Mouse (Mus musculus) kidney, postnatal 10 days (tissue): ENCODE results near the gene Ksr1.

ENCODE experiments used
- DNase-seq: peaks from one replicate; pipeline ENCODE4 v3.0.0; 2021; ENCODE audit warnings: mixed read lengths

Ksr1 gene

DNA sequence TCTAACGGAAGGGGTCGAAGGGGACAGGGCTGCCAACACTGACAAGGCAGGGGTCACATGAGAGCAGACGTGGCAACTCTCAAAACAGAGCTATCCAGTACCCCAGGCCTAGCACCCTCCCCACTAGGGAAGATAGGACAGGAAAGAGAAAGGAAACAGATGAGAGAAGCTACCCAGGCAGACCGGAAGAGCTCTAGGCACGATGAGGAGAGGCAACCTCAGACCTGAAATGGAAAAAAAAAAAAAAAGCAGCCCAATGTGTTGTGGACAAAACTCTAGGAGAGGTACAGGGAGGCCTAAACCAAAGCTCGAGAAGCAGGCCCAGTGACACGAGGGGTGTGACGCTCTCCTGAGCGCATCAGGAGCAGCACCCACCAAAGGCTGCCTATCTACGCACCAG, 23.7 kb downstream of the Ksr1 start:
- no peak for DNase-seq

DNA sequence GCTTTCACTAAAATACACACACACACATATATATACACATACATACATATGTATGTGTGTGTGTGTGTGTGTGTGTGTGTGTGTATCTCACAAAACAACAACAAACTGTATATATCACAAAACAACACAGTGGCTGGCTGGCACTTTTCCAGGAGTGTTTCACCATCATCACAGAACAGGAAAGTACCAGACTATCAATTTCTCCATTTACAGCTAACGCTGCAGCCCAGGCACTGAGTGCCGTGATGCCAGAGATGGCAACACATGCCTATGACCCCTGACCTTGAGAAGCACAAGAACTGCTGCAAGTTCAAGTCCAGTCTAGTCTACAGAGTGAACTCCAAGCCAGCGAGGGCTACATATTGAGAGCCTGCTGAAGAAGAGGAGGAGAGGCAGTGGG, 26.1 kb downstream of the Ksr1 start:
- DNase-seq, result no peak

DNA sequence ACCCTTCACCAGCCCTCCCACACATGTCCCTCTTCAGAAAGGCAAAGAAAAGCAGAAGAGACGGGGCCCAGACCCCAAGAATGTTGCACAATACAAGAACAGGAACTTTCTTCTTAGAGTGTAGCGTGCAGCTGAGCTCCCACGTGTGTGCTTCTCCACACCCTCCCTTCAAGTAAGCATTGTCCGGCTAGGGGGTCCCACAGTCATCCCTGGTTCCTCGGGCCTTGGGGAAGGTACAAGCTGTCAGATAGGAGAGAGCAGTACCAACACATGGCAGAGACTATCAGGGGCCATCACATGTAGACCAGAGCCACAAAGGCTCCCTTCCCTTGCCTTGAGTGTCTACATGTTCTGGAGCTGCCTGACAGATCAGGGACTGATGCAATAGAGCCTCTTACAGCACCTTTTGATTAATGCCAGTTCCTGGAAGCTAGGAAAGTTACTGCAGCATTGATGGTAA, 27.3 kb downstream of the Ksr1 start:
- no peak for DNase-seq

DNA sequence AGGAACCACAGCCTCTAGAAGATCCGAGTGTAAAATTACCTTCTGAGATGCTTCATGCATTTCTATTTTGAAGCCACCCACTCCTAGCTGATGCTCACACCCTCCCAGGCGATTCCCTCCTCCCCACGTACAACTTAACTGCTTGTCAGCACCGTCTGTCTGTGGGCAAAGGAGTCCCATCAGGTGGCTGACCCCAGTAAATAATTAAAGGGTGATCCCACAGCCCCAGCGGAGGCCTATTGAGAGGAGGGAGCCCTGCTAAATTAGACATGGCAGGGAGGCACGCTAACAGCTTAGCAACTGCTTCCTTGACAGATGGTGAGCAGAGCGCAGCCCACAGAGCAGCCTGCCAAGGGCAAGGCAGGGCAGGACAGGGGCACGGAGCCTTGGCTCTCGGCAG, 29.5 kb downstream of the Ksr1 start:
- DNase-seq, result no peak

DNA sequence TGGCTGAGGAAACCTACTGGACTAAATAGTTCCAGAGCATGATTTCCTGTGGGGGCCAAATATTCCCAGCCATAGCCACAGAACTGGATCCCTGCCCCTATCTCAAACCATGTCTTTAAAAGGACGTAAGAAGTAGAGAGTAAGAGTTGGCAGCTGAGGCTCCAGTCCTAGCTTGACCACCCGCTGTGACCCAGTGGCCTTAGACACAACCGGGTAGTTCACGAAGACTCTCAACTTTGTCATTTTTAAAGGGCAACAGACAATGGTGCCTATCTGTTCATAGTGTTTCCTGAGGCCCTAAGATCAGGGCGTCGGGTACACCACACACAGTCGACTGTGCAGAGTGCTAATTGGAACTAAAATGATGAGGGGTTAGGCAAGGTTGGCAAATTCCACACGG, 30.5 kb downstream of the Ksr1 start:
- DNase-seq, result no peak

DNA sequence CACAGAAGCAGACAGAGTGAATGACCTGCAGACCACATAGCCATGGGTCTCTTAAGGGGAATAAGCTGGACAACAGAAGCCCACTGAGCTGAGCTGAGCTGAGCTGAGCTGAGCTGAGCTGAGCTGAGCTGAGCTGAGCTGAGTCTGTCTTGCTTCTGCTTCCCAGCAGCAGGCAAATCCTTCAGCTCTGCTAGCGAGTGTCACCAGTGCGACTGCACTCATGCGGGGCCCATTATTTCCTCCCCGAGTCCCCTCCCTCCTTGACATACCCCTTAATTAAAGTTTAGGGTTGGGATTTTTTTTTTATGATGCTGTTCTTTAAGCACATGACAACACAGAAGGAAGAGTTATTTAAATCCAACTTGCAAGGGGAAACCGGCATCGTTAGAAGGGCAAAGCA, 32.1 kb downstream of the Ksr1 start:
- DNase-seq, result no peak

DNA sequence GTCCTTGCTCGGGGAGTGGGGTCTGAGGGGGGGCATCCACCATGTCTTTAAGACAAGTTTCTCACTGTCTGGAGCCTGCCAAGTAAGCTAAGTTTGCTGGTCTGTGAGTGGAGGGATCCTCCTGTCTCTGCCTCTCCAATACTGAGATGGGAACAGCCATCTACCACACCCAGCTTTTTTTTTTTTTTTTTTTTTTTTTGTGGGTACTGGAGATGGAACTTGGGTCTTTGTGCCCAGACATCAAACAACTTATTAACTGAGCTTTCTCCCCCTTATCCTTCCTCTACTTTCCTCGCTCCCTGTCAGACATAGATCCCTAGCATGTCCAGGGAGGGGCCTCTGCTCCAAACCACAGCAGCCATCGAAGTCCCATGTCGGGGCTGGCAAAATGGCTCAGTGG, 32.8 kb downstream of the Ksr1 start:
- DNase-seq, result no peak

DNA sequence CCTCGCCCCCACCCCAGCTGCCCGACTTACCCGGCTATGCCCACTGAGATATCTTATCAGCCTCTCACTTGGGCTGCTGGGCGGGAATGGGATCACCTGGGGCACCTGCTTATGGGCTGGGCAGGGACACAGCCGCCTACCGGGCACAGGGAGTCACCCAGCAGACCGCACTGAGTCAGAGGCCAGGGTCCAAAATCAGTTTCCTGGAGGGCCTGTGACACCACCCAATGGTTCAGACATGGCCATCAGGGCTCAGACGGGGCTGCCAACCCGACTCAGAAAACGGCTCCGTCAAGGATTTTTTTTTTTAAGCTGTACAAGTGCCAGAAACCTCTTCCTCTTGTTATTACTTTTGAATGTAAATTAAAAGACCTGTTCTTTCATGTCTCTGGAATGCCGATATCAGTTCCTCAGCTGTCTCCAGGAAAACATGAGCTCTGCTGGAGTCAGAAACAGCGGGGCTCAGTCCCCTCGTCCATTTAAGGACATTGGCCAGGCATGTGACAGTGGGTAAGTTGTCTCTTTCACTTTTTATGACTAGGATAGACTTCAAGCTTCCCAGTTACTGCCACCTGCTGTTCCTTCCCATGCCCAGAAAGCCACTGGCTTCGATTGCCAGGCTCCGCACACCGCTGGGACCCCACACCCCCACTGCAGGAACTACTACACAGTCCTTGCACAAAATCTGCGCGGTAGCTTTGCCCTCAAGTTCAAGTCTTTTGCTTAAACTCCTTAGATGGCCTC, 33.5 kb downstream of the Ksr1 start:
- peak; percentile 43 for DNase-seq

DNA sequence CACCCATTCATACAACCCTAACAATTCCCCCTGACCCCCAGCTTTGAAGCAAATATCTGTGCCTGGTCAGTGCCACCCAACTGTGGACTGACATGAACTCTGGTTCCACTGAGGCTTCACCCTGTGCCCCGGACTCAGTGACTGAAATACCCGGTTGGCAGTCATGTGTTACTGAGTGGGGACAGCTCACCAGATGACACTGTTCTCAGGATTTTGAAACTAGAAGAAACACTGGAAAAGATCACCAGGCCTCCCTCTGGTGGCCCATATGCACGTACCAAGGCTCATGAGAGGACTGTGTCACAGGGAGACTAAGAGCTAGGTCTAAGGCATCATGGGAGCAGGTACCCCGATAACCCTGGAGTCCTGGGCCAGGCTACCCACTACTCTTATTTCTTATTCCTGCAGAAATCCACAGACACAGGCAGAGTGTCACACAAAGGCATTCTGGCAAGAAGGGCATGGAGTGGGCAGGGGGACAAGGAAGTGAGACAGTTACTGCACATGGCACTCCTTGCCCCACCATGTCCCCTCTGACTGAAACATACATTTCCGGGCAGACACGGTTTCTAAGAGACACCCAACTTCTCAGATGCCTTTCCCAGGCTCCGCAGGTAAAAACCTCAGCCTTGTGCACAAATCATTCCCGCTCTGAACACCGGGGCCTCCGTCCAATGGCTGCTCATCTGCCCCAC, 34.2 kb downstream of the Ksr1 start:
- no peak for DNase-seq

DNA sequence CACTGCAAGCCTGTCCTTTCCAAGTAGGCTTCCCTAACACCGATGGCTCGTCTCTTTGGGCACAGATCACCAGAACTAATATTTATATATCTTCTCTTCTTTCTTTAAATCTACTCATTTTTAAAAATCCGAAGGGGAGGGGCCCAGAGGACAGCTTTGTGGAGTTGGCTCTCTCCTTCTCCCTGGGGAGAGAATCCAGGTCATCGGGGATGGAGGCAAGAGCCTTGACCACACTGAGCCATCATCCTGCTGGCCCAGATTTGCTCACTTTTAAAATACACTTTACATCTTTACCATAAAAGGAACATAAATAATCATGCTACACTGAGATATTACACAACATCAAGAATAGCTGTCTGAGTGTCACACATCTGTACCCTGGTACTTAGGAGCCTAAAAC, 35.8 kb downstream of the Ksr1 start:
- DNase-seq, result no peak

DNA sequence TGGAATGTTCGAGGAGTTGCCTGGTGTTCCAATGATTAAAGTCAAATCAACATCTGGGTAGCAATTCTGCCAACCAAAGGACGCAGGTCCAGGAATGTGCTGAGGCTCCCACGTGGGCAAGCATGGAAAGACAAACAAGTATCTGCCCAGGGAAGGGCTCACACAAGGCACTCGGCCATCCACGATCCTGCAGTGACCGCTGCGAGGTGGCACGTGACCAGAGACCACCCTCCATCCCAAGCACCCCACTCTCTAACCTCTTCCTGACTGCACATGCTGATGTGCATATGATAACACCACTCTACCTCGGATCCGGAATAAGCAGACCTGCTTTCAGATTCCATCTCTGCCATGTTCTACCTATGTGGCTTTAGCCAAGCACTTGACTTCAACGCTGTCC, 38.3 kb downstream of the Ksr1 start:
- DNase-seq, result no peak

DNA sequence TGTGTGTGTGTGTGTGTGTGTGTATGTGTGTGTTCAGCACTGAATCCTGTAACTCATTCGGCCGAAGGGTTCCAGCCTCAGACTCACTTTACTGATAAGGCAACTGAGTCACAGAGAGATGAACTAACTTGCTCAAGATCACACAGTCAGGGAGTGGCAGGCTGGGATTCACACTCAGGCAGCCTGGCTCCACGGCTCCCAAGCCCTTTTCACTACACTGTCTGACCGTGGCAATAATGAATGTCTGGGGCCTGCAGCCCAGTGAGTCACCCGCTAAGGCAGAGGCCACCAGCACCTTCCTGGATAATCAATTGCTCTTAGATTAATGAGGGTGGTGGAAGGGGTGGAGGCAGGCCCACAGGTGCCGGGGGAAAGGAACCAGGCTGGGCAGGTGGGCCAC, 41.2 kb downstream of the Ksr1 start:
- DNase-seq, result no peak

DNA sequence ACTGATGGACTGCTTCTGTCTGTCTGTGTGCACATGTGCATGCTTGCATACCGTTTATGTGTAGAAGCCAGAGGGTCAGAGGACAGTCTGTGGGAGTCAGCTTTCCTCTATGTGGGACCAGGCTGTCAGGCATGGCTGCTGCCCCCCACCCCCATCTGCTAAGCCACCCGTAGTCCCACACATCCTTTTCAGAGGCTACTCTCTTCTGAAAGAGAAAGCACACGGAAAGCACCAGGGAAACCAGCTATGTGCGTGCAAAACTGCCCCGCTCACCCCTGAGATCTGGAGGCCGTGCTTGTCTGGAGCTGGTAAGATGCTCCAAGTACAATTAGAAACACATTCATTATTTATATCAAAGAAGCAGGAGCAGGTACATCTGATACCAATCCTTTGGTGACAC, 41.7 kb downstream of the Ksr1 start:
- DNase-seq, result no peak

DNA sequence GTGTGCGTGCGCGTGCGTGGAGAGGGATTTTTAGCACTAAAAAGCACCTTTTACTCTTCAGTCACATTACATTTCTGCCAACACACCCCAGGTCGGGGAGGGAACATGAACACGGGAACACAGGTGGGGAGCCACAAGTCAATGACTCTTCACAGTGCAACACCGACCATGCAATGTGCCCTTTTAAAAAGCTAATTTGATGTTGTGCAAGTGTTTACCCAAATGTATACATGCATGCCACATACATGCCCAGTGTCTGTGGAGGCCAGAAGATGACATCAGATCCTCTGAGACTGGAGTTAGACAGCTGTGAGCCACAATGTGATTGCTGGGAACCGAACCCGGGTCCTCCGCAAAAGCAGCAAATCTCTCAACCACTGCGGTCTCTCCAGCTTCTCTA, 42.1 kb downstream of the Ksr1 start:
- DNase-seq, result no peak

DNA sequence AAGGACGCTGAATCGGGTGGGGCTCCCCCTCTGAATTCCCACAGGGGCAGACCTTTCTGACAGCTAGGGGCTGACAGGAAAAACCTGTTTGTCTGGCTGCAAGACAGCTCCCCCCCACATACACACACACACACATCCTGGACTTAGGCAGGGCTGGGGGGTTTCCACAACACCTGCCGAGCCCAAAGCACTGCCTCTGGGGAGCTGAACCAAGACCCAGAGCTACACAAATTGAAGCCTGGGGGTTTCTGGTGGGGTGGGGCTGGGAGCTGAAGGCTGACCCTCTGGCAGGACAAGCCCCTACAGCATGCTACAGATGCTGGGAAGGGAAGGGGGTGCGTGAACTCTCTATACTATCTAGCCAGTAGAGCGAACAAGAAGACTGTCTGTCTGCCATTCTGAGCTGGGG, 42.7 kb downstream of the Ksr1 start:
- peak; percentile 39 for DNase-seq

DNA sequence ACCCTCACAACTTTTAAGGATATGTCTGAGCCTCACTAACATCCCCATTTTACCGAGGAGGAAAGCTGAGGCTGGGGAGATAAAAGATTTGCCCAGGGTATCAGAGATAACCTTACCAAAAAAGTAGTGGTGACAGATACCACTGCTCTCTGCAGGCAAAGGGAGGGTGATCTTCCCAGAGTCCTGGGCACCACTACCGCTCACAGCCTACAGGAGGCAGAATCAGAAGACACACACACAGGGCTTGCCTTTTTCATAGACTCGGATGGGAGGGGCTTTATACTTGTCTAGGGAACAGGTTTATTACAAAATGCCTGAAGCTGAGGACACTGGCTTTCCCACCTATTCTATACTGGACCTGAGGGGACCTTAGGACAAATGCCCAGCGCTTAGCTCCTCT, 43.9 kb downstream of the Ksr1 start:
- DNase-seq, result no peak

DNA sequence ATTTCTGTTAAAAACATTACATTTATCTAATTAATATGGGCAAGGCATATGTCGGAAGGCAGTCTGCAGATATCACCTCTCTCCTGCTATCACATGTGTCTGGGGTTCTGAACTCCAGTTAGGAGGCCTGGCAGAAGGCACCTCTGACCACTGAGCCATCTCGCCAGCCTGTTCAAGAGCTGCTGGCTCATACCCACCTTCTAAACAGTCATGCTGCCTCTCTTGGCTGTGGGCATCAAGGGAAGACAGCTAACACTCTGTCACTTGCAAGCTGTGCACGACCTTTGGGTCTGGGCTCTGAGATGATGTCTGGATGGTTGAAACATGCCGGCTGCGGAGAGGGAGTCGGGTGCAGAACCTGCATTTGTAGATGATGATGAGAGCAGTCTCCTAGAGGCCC, 44.6 kb downstream of the Ksr1 start:
- DNase-seq, result no peak

DNA sequence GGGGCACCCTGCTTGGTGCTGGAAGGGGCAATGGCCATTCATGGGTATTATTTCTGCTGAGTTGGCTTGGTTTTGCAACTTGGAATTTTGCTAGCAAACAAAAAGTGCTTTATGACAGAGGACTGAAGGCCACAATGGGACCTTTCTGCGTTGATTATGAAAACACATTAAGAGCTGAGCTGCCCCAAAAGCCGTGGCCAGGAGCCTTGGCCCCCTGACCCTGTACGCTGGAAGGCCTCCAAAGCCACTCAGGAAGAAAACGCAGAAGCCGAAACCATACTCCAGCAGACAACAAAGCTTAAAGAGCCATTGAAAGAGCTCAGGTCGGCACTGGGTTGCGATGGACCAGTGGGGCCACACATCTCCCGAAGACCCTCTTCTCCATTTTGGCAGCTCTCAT, 47.2 kb downstream of the Ksr1 start:
- peak; percentile 64 for DNase-seq

DNA sequence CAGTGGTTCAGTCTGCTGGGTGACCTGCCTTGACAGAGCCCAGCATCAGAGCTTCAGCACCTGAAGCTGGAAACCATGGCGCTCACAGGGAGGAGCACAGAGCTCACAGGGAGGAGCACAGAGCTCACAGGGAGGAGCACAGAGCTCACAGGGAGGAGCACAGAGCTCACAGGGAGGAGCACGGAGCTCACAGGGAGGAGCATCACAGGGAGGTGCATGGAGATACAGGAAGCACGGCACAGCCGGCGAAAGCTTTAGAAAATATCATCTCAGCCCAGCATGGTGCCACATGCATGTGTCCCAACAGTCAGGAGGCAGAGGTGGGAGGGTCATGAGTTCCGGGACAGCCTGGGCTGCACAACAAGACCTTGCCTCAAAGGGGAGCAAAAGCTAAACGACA, 48.5 kb downstream of the Ksr1 start:
- no peak for DNase-seq

DNA sequence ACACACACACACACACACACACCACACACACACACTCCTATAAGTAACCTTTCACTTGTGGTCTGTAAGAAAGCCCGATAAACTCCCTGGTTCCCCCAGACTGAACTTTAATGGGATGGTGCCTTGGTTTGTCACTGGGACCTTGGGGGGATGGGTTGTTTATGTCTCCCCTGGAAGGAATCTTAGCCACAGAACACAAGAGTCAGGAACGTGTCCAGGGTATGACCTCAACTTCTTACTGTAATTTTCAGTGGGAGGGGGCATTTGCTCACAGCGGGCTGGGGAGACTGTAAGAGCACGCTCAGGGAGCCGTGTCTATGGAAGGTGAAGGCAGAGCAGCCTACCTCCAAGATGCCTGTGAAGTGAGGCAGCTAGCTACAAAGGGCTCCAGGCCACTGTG, 49.5 kb downstream of the Ksr1 start:
- no peak for DNase-seq

DNA sequence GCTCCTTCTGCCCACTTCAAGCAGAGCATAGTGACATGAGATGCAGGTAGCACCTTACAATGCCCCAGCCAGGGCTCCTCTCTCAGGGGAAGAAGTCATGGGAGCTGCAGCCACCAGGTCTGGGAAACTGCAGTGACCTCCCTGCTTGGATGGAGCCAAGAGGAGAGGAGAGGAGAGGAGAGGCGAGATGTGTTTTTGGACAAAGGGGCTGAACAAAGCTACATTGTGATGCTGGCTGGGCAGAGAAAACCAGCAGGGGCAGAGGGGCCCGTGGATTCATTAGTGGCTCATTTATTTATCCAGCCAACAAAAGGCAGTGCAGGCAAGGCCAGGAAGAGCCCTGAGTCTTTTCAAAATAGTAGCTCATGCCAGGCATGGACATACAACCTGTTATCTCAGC, 50.5 kb downstream of the Ksr1 start:
- DNase-seq, result no peak

DNA sequence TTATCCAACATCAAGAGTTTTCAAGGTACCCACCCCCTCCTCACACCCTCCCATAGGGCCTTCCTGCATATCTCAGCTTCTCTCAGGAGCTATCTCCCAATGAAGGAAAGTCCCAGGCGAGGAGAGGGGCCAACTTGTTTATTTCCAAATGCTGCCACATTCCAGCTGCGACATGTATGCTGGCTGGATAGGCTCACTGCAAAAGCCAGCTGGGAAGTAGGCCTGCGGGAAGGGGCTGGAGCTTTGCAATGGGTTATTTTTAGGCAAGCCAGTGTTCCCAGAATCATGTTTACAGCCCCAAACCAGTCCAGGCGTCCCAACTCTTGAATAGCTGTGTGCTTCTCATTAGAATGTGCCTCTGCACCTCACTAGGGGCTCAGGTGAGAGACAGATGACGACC, 51.5 kb downstream of the Ksr1 start:
- DNase-seq, result peak; percentile 77

DNA sequence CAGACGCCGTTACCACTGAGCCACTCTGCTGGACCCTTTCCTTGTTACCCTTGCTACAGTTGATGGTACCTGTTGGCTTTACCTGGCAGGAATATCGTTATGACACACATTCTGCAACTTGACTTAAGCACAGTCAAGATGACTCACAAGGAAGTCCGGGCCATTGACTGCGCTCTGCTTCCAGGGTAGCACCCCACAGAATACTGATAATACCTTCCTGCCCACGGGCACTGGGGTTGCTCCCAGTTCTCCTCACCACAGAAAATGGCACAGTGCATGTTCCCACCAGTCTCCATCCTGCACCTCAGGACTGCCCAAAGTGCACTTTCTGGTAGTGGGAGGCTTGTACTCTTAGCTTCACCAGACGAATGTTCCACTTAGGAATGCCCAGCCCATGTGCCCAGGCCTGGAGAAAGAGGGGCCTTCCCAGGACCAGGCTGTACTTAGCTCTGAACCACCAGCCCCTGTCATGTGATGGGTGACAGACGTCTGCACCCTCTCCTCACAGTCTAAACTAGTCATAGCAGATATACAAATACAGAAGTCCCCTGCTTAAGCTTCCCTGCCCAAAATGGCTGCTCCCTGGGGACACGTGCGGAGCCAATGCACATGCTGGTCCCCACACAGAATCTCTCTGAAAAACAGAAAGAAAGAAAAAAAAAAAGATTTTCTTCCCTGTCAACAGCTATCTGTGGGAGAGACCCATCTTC, 52.1 kb downstream of the Ksr1 start:
- peak; percentile 46 for DNase-seq

DNA sequence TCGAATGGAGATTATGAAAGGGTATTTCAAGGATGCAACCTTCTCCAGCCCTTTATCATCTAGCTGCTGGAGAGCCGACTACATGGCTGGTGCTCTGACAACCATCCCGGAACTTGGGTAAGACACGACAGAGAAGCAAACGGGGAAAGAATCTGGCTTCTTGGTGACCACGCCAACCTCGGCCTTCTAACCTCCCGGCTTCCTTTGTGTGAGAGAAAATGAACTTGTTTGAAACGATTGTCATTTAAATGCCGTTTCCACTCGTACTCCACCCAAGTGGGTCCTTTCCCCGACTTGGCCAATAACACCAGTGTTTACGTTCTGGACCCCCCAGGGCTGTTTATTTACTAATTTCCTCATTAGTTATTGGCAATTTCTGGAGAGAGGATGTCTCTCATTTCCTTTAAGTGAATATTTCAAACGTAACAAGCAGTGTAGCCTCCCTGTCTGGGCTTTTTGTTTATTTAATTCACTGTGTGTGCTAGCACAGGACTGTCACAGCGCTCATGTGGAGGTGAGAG, 52.8 kb downstream of the Ksr1 start:
- no peak for DNase-seq
